Mouse (Mus musculus): ENCODE measurements at regions not wholly inside any gene's neighbourhood (a gene's known extent, or its start where the extent isn't known, plus 50 kb on each side); places are given as distances from the start of the nearest gene placed in this dataset.

DNA sequence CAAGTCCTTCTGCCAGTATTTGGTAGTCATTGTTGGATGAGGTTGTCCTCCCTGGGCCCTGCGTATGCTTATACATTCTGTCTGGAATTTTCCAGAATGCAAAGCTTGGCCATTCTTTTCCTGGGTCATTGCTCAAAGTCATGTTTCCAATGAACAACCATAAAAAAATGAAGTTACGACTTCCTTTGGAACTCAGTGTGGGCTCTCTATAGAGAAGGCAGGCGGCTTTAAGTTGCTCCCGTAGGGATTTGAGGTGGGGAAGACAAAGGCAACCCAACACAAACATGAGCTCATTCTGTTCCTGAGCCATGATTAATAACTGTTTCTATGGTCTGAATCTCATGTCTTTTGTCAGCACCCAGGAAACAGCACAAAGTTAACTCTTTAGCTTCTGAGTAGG, 204.3 kb downstream of the Hhipl2 start:
- DNase-seq = no peak

DNA sequence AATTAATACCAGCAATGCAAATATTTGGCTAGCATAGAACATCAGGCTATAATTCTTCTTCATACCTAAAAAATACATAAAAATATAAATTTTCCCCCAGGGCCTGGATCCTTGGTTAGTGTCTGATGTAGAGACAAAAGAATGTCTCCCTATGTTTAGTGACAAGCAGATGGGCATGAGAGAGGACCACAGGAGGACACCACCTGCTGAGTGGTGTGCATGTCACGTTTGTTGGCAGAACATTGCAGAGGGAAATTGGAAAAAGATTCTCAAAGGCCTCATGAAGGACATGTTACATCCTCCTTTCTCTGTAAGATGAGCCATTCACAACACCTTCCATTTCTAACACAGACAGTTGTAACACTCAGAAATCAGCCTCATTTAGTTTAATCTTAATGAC, 206.3 kb downstream of the Hhipl2 start:
- DNase-seq = no peak

DNA sequence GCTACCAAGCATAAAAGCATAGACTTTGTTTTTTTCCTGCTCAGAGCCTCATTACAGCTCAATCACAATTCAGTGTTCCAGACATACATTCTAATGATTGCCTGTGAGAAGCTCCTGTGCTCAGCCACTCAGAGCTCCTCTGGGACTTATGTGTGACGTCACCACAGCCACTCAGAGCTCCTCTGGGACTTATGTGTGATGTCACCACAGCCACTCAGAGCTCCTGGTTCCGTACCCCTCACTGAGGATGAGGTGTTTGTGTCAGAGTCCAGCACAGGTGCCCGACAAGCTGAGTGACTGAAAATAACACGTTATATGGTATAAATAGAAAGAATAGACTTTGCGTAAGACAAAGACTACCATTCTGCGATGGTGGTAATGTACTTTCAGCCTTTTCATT, 215.8 kb downstream of the Hhipl2 start:
- no peak for DNase-seq

GRCm38 (mm10) chr1:183634836-183635235, 216.8 kb downstream of the Hhipl2 start:
- no peak for DNase-seq

DNA sequence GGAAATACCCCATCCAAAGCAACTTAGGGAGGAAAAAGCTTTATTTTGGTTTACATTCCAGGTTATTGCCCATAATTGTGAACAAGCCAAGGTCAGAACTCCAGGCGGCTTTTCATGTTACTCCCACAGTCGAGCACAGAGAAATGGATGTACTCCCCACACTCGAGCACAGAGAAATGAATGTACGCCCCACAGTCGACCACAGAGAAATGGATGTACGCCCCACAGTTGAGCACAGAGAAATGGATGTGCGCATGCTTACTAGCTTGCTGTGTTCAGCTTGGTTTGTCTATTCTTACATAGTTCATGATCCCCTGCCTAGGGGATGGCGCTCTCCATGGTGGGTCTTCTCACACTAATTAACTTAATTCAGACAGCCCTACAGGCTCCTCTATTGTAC, 219.2 kb downstream of the Hhipl2 start:
- DNase-seq = no peak

DNA sequence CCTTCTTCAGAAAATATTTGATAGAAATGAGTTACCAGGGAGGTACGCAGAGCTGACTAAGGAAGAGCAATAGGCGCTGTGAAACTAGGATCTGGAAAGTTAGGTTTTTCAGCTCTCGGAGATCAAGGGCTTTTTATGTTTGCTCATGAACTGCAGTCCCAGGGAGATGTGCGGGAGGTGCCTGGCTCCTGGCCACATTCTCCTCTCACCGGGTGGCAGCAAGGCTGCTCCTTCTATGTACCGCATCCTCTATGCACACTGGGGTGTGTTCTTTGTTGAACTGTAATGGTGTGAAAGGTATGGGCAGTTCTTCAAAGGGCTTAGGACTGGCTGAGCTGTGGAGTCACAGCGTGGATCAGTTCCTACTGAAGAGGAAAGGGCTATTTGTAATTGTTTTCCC, 221.3 kb downstream of the Hhipl2 start:
- no peak for DNase-seq

- no peak for DNase-seq
Measured at GRCm38 (mm10) chr1:183640568-183640967, 222.6 kb downstream of the Hhipl2 start.

DNA sequence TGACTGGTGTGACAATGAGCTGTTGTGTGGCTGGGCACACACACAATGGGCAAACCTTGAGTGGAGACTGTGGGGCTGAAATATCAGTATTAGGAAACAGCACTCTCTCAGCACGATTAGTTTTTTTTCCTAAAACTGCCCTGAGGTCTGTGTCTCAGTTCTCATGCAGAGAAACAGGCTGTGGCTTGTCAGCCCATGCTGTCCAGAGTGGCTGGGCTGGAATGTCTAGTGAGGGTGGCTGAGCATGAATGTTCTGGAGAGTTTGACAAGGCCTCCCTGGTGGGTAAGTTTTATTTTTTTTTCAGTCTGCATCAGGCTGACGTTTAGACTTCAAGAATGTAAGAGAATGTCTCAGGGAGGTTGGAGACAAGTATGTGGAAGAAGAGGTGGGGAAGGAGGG, 226.0 kb downstream of the Hhipl2 start:
- no peak for DNase-seq

DNA sequence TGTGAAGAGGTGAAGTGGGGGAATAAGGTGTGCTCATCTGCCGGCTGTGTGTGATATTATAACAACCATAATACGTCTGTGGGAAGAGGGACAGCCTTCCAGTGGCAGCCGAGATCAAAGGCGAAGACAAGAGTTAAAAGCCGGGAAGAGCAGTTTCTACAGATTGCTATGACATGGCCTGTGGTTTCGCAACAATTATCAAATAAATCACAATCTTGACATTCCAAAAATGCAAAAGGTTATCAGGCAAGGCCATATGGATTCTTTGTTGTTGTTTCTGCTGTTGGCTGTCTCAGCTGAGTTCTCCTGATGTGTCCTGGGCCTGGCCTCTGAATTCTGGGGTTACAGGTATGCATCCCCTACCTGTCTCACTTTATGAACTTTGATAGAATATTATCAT, 235.9 kb downstream of the Hhipl2 start:
- DNase-seq = no peak

DNA sequence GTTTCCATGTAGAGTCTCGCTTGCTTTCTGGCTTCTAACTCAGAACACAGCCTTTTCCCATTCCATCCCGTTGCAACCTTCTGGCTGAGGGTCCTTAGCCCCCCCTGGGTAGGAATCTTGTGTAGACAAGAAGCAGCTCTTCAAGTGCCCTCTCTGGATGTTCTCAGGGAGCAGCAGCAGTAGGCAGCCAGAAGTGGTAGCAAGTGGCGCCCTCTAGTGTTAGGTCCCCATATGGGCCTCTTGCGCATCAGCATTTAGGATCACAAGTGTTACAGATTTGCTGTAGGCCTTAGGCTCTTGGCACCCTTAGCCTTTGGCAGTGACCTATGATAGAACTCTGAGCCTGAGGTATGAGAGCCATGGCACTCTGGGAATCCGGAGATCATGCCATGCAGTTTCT, 239.0 kb downstream of the Hhipl2 start:
- peak; percentile 18 to 35 for DNase-seq

- DNase-seq = no peak
Measured at GRCm38 (mm10) chr1:183660541-183660940, 242.5 kb downstream of the Hhipl2 start.

DNA sequence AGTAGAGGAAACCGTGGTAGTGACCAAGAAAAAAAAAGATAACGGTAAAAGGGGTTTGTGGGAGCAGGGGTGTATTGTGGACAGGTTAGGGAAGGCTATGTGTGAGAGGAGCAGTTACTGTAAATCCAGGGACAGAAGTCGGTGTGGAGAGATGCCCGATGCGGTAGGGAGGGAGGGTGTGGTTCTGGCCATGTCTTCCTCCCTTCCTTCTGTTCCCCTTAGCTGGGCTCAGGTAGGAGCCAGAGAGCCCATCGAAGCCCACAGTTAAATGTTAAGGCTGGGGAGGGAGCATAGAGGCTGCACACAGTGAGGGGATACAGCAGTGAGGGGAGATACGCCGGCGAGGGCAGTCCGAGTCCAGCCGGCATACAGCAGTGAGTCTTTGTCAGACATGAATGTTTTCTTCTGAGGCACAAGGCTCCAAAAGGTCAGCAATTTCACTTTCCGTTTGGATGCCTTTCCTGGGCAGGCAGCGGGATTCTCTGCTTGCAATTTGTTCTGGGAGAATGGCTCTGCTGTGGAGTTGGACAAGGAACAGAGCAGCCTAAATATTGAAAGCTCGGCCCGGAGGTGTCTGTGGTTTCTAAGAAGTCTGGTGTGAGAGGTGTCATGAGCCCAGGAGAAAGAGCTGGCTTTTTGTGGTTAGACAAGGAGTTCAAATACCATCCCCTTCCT, 244.5 kb downstream of the Hhipl2 start:
- DNase-seq = no peak

DNA sequence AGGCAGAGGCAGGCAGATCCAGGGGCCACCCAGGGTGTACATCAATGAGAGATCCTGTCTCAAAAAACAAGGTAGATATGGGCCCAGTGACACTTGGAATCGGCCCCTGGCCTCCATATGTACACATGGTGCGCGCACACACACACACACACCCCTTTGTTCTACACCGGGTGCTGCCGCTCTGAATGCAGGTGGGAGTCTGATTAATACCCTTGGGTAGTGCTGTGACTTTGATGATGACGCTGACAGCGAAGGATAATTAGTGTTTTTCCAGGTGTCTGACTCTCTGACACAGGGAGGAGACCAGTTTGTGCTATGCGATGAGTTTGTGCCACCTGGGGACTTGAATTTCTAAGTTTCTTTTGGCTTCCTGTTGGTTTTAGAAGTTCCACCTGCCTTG, 251.3 kb downstream of the Hhipl2 start:
- DNase-seq = no peak

- peak; percentile 16 to 19 for DNase-seq
Measured at GRCm38 (mm10) chr1:183669674-183670073, 251.7 kb downstream of the Hhipl2 start.

GRCm38 (mm10) chr1:183670542-183670941, 252.5 kb downstream of the Hhipl2 start:
- no peak for DNase-seq

DNA sequence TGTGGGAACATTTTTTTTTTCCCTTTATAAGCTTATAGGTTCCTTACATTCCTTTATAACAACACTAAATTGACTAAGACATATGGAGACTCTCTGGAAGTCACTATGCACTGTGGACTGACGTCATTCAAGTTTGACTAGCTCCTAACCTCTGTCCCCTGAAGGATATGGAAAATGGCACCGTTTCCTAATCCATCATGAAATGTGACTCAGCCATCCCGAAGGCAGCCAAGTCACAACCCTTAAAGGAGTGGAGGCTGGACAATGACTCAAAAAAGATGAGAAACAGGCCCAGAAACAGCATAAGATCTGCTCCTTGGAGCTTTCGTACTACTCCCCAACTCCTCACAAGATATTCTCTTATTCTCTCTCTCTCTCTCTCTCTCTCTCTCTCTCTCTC, 253.5 kb downstream of the Hhipl2 start:
- DNase-seq = no peak

DNA sequence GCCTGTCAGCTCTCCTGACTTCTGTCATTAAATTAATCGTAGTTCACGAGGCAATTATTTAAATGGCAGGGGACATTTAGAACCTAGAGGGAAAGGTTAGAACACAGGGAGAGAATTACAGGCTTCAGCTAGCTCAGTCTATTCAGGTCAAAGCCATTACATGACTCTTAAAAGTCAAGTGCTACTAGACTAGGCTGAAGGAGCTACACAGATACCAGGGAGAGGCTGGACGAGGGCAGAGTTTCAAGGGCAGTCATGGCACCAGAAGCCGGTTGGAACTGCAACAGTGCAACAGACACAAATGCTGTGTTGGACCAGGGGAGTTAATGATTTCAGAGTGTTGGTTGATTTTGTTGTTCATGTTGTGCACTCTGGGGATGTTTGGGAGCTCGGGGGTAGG, 254.5 kb downstream of the Hhipl2 start:
- DNase-seq = no peak

DNA sequence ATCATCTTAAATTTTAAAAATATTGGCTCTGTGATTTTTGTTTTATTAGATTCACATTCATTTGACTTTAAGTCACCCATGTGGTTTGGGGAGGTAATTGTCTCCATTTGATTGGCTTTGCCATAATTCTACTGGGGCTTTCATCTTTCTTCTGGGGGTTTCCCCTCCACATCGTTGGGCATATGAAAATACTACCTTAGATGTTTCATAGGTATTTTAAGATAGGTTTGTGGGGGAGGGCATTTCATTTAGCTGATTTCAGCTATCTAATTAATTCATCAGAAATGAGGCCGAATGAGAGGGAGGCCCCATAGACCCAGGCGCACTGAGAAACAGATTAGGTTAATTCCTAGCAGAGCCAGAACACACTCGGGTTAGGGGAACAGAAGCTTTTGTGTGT, 259.6 kb downstream of the Hhipl2 start:
- no peak for DNase-seq

GRCm38 (mm10) chr1:183679949-183680348, 261.9 kb downstream of the Hhipl2 start:
- DNase-seq = peak; percentile 5 to 27

GRCm38 (mm10) chr1:183686056-183686455, 268.0 kb downstream of the Hhipl2 start:
- DNase-seq = no peak

DNA sequence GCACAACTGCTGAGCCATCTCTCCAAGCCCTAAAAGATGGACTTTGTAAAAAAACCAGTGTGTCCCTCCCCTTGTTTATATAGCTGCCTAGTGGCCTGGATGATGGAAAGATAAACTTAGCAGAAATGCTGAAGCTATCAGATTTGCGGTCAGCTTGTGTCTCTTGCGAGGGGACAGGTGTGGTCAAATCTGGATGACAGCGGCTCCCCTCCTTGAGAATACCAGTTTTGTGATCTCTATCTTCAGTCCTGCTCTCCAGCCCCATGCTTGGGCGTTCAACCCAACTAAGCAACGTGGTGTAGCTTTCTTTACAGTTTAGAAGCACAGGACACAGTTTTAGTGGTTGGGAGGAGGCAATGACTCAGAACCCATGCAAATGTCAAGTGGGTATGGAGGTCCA, 274.7 kb downstream of the Hhipl2 start:
- DNase-seq = no peak

GRCm38 (mm10) chr1:183699284-183699683, 281.3 kb downstream of the Hhipl2 start:
- DNase-seq = no peak

GRCm38 (mm10) chr1:183702888-183703287, 284.9 kb downstream of the Hhipl2 start:
- DNase-seq = no peak

- no peak for DNase-seq
Measured at GRCm38 (mm10) chr1:183712895-183713294, 294.9 kb downstream of the Hhipl2 start.

- no peak for DNase-seq
Measured at GRCm38 (mm10) chr1:183717060-183717459, 296.0 kb upstream of the Dusp10 start.

All from layer of hippocampus, postnatal 36 days (tissue).